ENCODE assay signal across 11 mouse cellular contexts in genomic region chr2:13357885-13358552, GRCm38 (mm10).
DNase-seq lines count a peak whose midpoint lies in the region; ATAC-seq lines count a peak whose summit lies in the region.
"Had no signal": no experiment of that assay in that cellular context is flagged by ENCODE, and none has a peak within 500 bp of the region (broad histone marks: within the 10 kb centered on the region; RNA-seq: fewer than 3 reads in every experiment).

No protein-coding gene starts in this region.

- DNase-seq in adrenal gland, adult 2 months: peak; percentile 39
- no peak for DNase-seq in adrenal gland, adult 18-20 months (ENCODE audit: low spot score in 2 of 2)
- peak; percentile 14 for DNase-seq in kidney, adult 9 months
- DNase-seq in kidney, postnatal 4 days: no peak
- DNase-seq in midbrain, embryonic 14.5 days: peak; percentile 69
- no peak for DNase-seq in thymus, postnatal 4 days
- DNase-seq in testis, postnatal 14 days (ENCODE audit: low spot score): no peak
- DNase-seq: spleen, adult 18-20 months had no signal

- ATAC-seq in forebrain, embryonic 15.5 days (replicated peaks): peak; percentile 81
- 0 out of 2 replicates have a peak, but pooled peaks have one; percentile 35 for ATAC-seq in midbrain, embryonic 14.5 days (ENCODE audit: low FRiP score, low TSS enrichment)
- ATAC-seq: intestine, postnatal 0 days had no signal

- H3K36me3 ChIP-seq in forebrain, embryonic 15.5 days: no peaks in the 10 kb centered on the region
- H3K36me3 ChIP-seq in midbrain, embryonic 14.5 days (ENCODE audit: control insufficient read depth, insufficient read depth, low read length): no peaks in the 10 kb centered on the region

- H3K27me3 ChIP-seq in forebrain, embryonic 15.5 days: no peaks in the 10 kb centered on the region
- H3K27me3 ChIP-seq in midbrain, embryonic 14.5 days (ENCODE audit: control insufficient read depth, insufficient read depth, low read length): no peaks in the 10 kb centered on the region

- WGBS in forebrain, embryonic 15.5 days: 36% methylated on average over 7 of the region's 7 CpGs
- 45% methylated on average over 7 of the region's 7 CpGs for WGBS in midbrain, embryonic 14.5 days

- no peak overlapping the region for H3K4me2 ChIP-seq in forebrain, embryonic 15.5 days (replicated peaks)
- H3K4me2 ChIP-seq in midbrain, embryonic 14.5 days (ENCODE audit: low read length): no peak overlapping the region; the same call in 1 of the 2 replicates

- H3K27ac ChIP-seq in forebrain, embryonic 15.5 days (replicated peaks): no peak overlapping the region
- no peak overlapping the region for H3K27ac ChIP-seq in midbrain, embryonic 14.5 days (replicated peaks; ENCODE audit: low read depth, low read length)

- no peak overlapping the region for H3K9ac ChIP-seq in forebrain, embryonic 15.5 days (replicated peaks)
- H3K9ac ChIP-seq in midbrain, embryonic 14.5 days (replicated peaks; ENCODE audit: low read length): no peak overlapping the region

- peaks cover 16% of the 10 kb centered on the region; the same call in 1 of the 2 replicates for H3K4me1 ChIP-seq in forebrain, embryonic 15.5 days
- peaks cover 16% of the 10 kb centered on the region for H3K4me1 ChIP-seq in midbrain, embryonic 14.5 days (ENCODE audit: control insufficient read depth, insufficient read depth, low read length)

- H3K4me3 ChIP-seq in forebrain, embryonic 15.5 days: no peak overlapping the region
- H3K4me3 ChIP-seq in midbrain, embryonic 14.5 days (replicated peaks; ENCODE audit: low read depth, low read length): no peak overlapping the region
- H3K4me3 ChIP-seq: erythroblast, embryonic 14.5 days had no signal

- H3K9me3 ChIP-seq in forebrain, embryonic 15.5 days: no peaks in the 10 kb centered on the region
- H3K9me3 ChIP-seq in midbrain, embryonic 14.5 days (ENCODE audit: control insufficient read depth, low read length): no peaks in the 10 kb centered on the region

Comparison
In these comparisons a context has a peak if more than half of its experiments do, and no peak if none do; other contexts are left out.
1. DNase-seq: peak in adrenal gland, adult 2 months (single experiment), kidney, adult 9 months (single experiment) and midbrain, embryonic 14.5 days (single experiment); none in adrenal gland, adult 18-20 months (0 of 2), kidney, postnatal 4 days (0 of 2), thymus, postnatal 4 days (single experiment) and testis, postnatal 14 days (single experiment).